Mouse (Mus musculus): ENCODE measurements around the gene Rem1. TPM values are rescaled to one million over a fixed set of nuclear protein-coding genes. Genes with fewer than 3 reads are reported as not detected.

Gene Rem1
- polyA plus RNA-seq, 1 experiment from 2014 or later, result 0.60 TPM

- H3K4me1 ChIP-seq, result peaks cover 10% of the 10 kb centered on the region
- 34% methylated on average over 8 of the region's 8 CpGs for WGBS
- H3K27ac ChIP-seq (replicated peaks), result peak overlapping the region; percentile 14; the same call in 1 of the 2 replicates
- no peaks in the 10 kb centered on the region for H3K27me3 ChIP-seq (replicated peaks; ENCODE audit: low read depth, poor library complexity, severe bottlenecking)
- H3K36me3 ChIP-seq (replicated peaks), result no peaks in the 10 kb centered on the region
- no peaks in the 10 kb centered on the region for H3K9me3 ChIP-seq
- DNase-seq (ENCODE audit: low spot score), result peak; percentile 63
- peak overlapping the region; percentile 11; the same call in 1 of the 2 replicates for H3K4me3 ChIP-seq
These were observed 14.6 kb upstream of the Rem1 start for GRCm38 (mm10) chr2:152612193-152612592.

GRCm38 (mm10) chr2:152615563-152615962, 11.2 kb upstream of the Rem1 start:
- Histone ChIP-seq H3K36me3 (replicated peaks) (no peaks in the 10 kb centered on the region), H3K4me1 (peaks cover 10% of the 10 kb centered on the region), H3K27me3 (replicated peaks; ENCODE audit: low read depth, poor library complexity, severe bottlenecking) (no peaks in the 10 kb centered on the region), H3K9me3 (no peaks in the 10 kb centered on the region), H3K27ac (replicated peaks) (no peak overlapping the region), H3K4me3 (no peak overlapping the region)
- DNase-seq (ENCODE audit: low spot score), result peak; percentile 65
- WGBS, result 12% methylated on average over 7 of the region's 7 CpGs

DNA sequence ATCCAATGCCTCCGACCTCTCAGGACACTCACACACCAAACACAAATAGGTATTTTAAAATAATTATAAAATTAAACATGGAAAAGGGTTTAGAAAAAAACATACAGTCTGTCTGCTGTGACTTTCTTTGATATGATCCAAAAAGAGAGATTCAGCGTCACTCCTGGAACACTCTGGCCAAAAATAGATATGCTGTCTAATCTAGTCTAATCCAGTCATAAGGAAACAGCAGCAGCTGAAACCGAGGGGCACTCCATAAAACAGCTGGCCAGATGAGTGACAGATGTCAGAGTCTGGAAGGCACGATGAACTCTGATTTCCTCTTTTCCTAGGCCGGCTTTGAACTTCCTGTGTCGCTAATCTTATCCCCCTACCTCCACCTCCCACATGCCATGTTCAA, 10.3 kb upstream of the Rem1 start:
- 80% methylated on average over 6 of the region's 6 CpGs for WGBS
- no peaks in the 10 kb centered on the region for H3K9me3 ChIP-seq

DNA sequence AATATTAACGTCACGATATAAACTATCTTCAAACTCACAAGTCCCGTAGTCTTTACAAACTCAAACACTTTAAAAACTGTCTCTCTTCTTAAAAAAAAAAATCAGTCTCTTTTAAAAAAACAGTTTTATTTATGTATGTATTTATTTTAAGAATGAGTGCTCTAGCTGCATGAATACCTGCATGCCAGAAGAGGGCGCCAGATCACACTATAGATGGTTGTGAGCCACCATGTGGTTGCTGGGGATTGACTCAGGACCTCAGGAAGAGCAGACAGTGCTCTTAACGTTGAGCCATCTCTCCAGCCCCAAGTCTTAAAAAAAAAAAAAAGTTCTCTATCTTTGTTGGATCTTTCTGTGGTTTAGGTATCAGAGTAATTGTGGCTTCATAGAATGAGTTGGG, 9.4 kb upstream of the Rem1 start:
- no peak for DNase-seq (ENCODE audit: low spot score)
- H3K4me1 ChIP-seq, result peaks cover 2% of the 10 kb centered on the region
- 57% methylated on average over 5 of the region's 5 CpGs for WGBS
- H3K4me3 ChIP-seq, result no peak overlapping the region
- no peak overlapping the region for H3K27ac ChIP-seq (replicated peaks)
- H3K27me3 ChIP-seq (replicated peaks; ENCODE audit: low read depth, poor library complexity, severe bottlenecking), result no peaks in the 10 kb centered on the region
- H3K9me3 ChIP-seq, result no peaks in the 10 kb centered on the region
- no peaks in the 10 kb centered on the region for H3K36me3 ChIP-seq (replicated peaks)

More for the DNA sequence above, 10.3 kb upstream of the Rem1 start:
- no peaks in the 10 kb centered on the region for H3K27me3 ChIP-seq (replicated peaks; ENCODE audit: low read depth, poor library complexity, severe bottlenecking)
- no peak overlapping the region for H3K27ac ChIP-seq (replicated peaks)
- peaks cover 10% of the 10 kb centered on the region for H3K4me1 ChIP-seq
- H3K4me3 ChIP-seq, result no peak overlapping the region
- no peaks in the 10 kb centered on the region for H3K36me3 ChIP-seq (replicated peaks)
- DNase-seq (ENCODE audit: low spot score), result no peak

DNA sequence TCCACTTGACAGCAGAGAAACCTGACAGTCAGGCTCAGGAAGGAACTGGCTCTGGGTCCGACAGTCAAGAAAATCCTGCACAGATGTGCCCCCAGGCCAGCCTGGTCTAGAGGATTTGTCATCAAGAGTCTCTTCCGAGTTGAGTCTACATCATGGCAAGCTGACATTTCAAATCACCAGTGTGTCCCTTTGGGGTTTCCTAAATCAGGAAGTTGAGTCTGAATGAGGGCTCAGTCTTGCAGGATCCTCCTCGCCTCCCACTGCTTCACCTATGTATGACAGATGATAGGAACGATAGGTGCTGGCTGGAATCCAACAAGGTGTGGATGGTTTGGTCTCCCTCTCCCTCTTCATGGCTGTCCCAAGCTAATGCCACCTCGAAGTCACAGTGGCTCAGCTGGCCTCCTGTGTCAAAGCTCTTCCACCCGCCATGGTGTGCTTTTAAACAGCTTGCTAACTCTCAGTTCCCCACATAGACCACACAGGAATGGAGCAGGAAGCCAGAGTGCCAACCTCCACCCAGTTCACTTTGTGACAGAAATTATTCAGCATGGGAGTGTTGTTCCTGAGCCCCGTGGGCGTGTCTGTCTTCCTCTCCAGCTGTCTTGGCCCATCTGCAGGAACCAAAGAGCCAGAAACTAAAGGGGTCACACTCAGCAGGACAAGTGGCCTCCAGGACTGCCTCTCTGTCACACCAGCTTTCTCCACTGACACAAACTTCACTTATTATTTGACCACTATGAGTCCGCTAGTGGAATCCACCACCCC, 6.2 kb upstream of the Rem1 start:
- H3K36me3 ChIP-seq (replicated peaks), result no peaks in the 10 kb centered on the region
- no peak overlapping the region for H3K4me3 ChIP-seq
- peaks cover 21% of the 10 kb centered on the region for H3K27me3 ChIP-seq (replicated peaks; ENCODE audit: low read depth, poor library complexity, severe bottlenecking)
- WGBS, result 68% methylated on average over 9 of the region's 9 CpGs
- H3K4me1 ChIP-seq, result no peaks in the 10 kb centered on the region
- no peak for DNase-seq (ENCODE audit: low spot score)
- no peak overlapping the region for H3K27ac ChIP-seq (replicated peaks)
- no peaks in the 10 kb centered on the region for H3K9me3 ChIP-seq

DNA sequence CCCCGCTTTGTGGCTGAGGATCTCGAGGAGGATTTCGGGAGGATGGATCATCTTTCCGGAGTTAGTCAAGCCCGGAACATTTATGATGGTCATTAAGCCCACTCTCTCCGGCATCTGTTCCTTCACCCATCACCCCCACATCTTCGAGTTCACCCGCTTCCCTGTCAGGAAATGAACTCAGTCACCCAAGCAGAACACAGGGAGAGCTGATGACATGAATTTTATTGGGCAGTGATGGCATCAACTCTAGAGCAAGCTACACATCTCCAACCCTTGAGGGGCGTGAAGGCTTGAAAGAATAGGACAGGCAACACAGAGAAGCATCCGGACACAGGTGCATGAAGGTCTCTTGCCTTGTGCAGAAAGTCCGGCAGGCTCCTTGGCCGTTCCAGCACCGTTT, 4.6 kb upstream of the Rem1 start:
- no peak overlapping the region for H3K27ac ChIP-seq (replicated peaks)
- H3K9me3 ChIP-seq, result no peaks in the 10 kb centered on the region
- H3K27me3 ChIP-seq (replicated peaks; ENCODE audit: low read depth, poor library complexity, severe bottlenecking), result peaks cover 37% of the 10 kb centered on the region
- WGBS, result 87% methylated on average over 13 of the region's 13 CpGs
- peaks cover 8% of the 10 kb centered on the region for H3K4me1 ChIP-seq
- no peak for DNase-seq (ENCODE audit: low spot score)
- no peaks in the 10 kb centered on the region for H3K36me3 ChIP-seq (replicated peaks)
- H3K4me3 ChIP-seq, result no peak overlapping the region

- H3K27me3 ChIP-seq (replicated peaks; ENCODE audit: low read depth, poor library complexity, severe bottlenecking), result peaks cover 45% of the 10 kb centered on the region
- 76% methylated on average over 7 of the region's 7 CpGs for WGBS
These were observed 3.8 kb upstream of the Rem1 start, which contains the start of gene Defb25 for GRCm38 (mm10) chr2:152622953-152623352. Gene Defb25 (minus strand): TSS chr2:152623053.

DNA sequence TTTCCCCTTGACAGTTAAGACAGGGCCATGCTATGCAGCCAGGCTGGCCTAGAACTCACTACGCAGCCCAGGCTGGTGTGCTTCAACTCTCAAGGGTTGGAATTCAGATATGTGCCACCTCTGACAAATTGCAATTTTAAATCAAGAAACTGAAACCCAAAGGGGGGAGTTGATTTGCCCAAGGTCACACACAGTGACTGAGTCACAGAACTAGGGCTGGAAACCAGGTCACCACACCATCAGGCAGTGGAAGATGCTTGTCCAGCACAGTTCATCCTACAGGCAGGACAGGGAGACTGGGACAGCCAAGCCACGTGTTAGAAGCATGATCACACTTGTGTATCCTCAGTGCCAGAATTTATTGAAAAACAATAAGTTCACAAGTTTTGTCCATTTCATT, 2.2 kb upstream of the Rem1 start:
- H3K9me3 ChIP-seq, result no peaks in the 10 kb centered on the region
- H3K4me1 ChIP-seq, result peaks cover 20% of the 10 kb centered on the region
- no peak overlapping the region for H3K4me3 ChIP-seq
- H3K27ac ChIP-seq (replicated peaks), result no peak overlapping the region
- no peaks in the 10 kb centered on the region for H3K36me3 ChIP-seq (replicated peaks)
- DNase-seq (ENCODE audit: low spot score), result no peak
- peaks cover 61% of the 10 kb centered on the region for H3K27me3 ChIP-seq (replicated peaks; ENCODE audit: low read depth, poor library complexity, severe bottlenecking)
- 89% methylated on average over 2 of the region's 2 CpGs for WGBS

More at GRCm38 (mm10) chr2:152622953-152623352, 3.8 kb upstream of the Rem1 start, which contains the start of gene Defb25:
- no peak for DNase-seq (ENCODE audit: low spot score)
- no peak within 1 kb of the TSS for H3K27ac ChIP-seq (replicated peaks)
- H3K4me3 ChIP-seq, result no peak within 1 kb of the TSS
- peaks cover 16% of the 10 kb centered on the region for H3K4me1 ChIP-seq
- H3K9me3 ChIP-seq, result no peaks in the 10 kb centered on the region
- H3K36me3 ChIP-seq (replicated peaks), result no peaks in the 10 kb centered on the region

- H3K9me3 ChIP-seq, result no peaks in the 10 kb centered on the region
- no peak for DNase-seq (ENCODE audit: low spot score)
- H3K4me1 ChIP-seq, result peaks cover 20% of the 10 kb centered on the region
- WGBS, result 18% methylated on average over 1 of the region's 1 CpGs
- no peak overlapping the region for H3K4me3 ChIP-seq
- no peak overlapping the region for H3K27ac ChIP-seq (replicated peaks)
- H3K36me3 ChIP-seq (replicated peaks), result no peaks in the 10 kb centered on the region
- H3K27me3 ChIP-seq (replicated peaks; ENCODE audit: low read depth, poor library complexity, severe bottlenecking), result peaks cover 68% of the 10 kb centered on the region
These were observed 1.5 kb upstream of the Rem1 start for GRCm38 (mm10) chr2:152625256-152625655.

DNA sequence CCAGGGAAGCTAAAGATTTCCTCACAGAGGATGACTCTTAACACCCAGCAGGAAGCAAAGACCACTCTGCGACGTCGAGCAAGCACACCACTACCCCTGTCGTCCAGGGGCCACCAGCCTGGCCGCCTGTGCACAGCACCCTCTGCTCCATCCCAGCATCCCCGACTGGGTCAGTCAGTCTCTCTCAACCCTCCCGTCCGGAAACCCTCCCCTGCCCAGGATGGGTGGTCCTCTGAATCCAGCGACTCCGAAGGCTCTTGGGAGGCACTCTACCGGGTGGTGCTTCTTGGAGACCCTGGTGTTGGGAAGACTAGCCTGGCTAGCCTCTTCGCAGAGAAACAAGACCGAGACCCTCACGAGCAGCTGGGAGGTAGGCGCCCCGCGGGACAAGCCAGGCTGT, 1.3 kb downstream of the Rem1 start:
- Histone ChIP-seq H3K4me3 (no peak overlapping the region), H3K36me3 (replicated peaks) (no peaks in the 10 kb centered on the region), H3K4me1 (peaks cover 23% of the 10 kb centered on the region), H3K9me3 (no peaks in the 10 kb centered on the region), H3K27me3 (replicated peaks; ENCODE audit: low read depth, poor library complexity, severe bottlenecking) (peaks cover 86% of the 10 kb centered on the region), H3K27ac (replicated peaks) (no peak overlapping the region)
- WGBS, result 40% methylated on average over 17 of the region's 17 CpGs
- DNase-seq (ENCODE audit: low spot score), result no peak

DNA sequence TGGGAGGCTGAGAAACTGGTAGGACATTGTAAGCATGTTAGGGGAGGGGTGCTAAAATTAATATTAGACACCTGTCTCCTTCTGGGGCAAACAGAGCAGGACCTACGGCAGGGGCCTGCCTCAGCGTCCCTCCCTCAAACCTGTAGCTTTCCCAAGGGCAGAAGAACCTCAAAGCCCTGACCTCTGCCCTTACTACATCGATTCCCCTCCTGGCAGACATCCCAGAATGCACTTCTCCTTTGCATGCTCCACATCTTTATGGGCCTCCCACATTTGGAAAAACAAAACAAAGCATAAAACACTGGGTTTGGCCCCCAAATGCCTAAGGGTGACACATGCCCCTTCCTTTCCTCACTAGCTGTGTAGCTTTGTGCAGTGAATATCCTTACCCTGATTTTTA, 2.5 kb downstream of the Rem1 start:
- Histone ChIP-seq H3K36me3 (replicated peaks) (no peaks in the 10 kb centered on the region), H3K9me3 (no peaks in the 10 kb centered on the region), H3K4me3 (no peak overlapping the region), H3K27ac (replicated peaks) (no peak overlapping the region), H3K27me3 (replicated peaks; ENCODE audit: low read depth, poor library complexity, severe bottlenecking) (peaks cover 90% of the 10 kb centered on the region), H3K4me1 (peaks cover 30% of the 10 kb centered on the region)
- DNase-seq (ENCODE audit: low spot score), result no peak
- WGBS, result 61% methylated on average over 3 of the region's 3 CpGs

DNA sequence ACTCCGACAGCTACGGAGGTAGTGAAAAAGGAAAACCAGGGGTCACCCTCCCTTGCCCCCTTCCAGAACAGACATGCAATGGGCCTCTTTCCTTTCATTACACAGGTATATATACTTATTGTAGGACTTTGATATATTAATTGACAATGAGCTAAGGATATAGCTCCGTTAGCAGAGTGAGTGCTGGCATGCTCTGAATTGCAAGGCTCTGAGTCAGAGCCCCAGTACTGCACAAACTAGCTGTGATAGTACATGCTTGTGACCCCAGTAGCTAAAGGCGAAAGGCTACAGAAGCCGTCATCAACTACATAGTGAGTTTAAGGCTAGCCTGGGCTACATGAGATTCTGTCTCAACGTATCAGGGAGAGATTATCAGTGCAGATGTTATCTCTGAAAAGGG, 3.2 kb downstream of the Rem1 start:
- WGBS, result 89% methylated on average over 6 of the region's 6 CpGs
- Histone ChIP-seq H3K36me3 (replicated peaks) (no peaks in the 10 kb centered on the region), H3K27me3 (replicated peaks; ENCODE audit: low read depth, poor library complexity, severe bottlenecking) (peaks cover 88% of the 10 kb centered on the region), H3K27ac (replicated peaks) (no peak overlapping the region), H3K4me1 (peaks cover 30% of the 10 kb centered on the region), H3K4me3 (no peak overlapping the region), H3K9me3 (no peaks in the 10 kb centered on the region)
- DNase-seq (ENCODE audit: low spot score), result no peak

DNA sequence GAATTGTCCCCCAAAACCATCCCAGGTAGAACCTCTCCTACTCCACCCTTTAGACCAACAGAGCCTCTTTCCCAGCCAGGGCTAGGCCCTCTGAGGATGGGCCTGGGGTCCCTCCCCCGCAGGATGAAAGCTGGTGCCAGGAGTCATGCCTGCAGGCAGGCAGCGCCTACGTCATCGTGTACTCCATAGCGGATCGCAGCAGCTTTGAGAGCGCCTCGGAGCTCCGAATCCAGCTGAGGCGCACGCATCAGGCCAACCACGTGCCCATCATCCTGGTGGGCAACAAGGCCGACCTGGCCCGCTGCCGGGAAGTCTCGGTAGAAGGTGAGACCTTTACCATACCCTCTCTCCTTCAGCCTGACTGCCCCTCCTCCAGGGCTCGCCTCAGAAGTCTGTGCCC, 6.6 kb downstream of the Rem1 start:
- Histone ChIP-seq H3K4me3 (peak overlapping the region; percentile 25; the same call in 1 of the 2 replicates), H3K4me1 (peaks cover 15% of the 10 kb centered on the region), H3K27ac (replicated peaks) (no peak overlapping the region; the same call in 1 of the 2 replicates), H3K36me3 (replicated peaks) (no peaks in the 10 kb centered on the region), H3K9me3 (no peaks in the 10 kb centered on the region), H3K27me3 (replicated peaks; ENCODE audit: low read depth, poor library complexity, severe bottlenecking) (peaks cover 54% of the 10 kb centered on the region)
- 48% methylated on average over 17 of the region's 17 CpGs for WGBS
- DNase-seq (ENCODE audit: low spot score), result peak; percentile 31
